Mouse (Mus musculus) neural tube, embryonic 14.5 days (tissue): ENCODE measurements at regions not wholly inside any gene's neighbourhood (a gene's known extent, or its start where the extent isn't known, plus 50 kb on each side); places are given as distances from the start of the nearest gene placed in this dataset.

Experiments used
- ATAC-seq: fragments of 200-750 bp; cut with Nextera tagmentation; 2 replicates; pipeline ENCODE4 v1.8.0; 2017; ENCODE audit warnings: low read depth, mild to moderate bottlenecking, moderate TSS enrichment, moderate library complexity
- H3K27ac ChIP-seq: fragments of 300-500 bp; sonication (generic); 2 replicates; pipeline ENCODE4 v1.5.1; 2014; ENCODE audit warnings: low read depth, mild to moderate bottlenecking, control low read depth, low read length, moderate library complexity, mixed read lengths
- H3K27me3 ChIP-seq: fragments of 300-500 bp; sonication (generic); 2 replicates; pipeline ENCODE4 v1.6.1; 2014; ENCODE audit warnings: low read length; ENCODE audit not compliant: control insufficient read depth, insufficient read depth
- H3K36me3 ChIP-seq: fragments of 300-500 bp; sonication (generic); 2 replicates; pipeline ENCODE4 v1.6.1; 2014; ENCODE audit warnings: low read length, mixed read lengths; ENCODE audit not compliant: control insufficient read depth, insufficient read depth
- H3K4me1 ChIP-seq: fragments of 300-500 bp; sonication (generic); 2 replicates; pipeline ENCODE4 v1.6.1; 2014; ENCODE audit warnings: low read length; ENCODE audit not compliant: control insufficient read depth, insufficient read depth
- H3K4me2 ChIP-seq: fragments of 300-500 bp; sonication (generic); 2 replicates; pipeline ENCODE4 v1.6.1; 2014; ENCODE audit warnings: mild to moderate bottlenecking, low read depth, low read length, control low read depth
- H3K4me3 ChIP-seq: fragments of 300-500 bp; sonication (generic); 2 replicates; pipeline ENCODE4 v1.5.1; 2014; ENCODE audit warnings: low read depth, low read length, control low read depth, mixed read lengths
- H3K9ac ChIP-seq: fragments of 300-500 bp; sonication (generic); replicated peaks from 2 replicates; pipeline ENCODE4 v1.6.1; 2014; ENCODE audit warnings: low read depth, mild to moderate bottlenecking, control low read depth, low read length, mixed read lengths
- H3K9me3 ChIP-seq: fragments of 300-500 bp; sonication (generic); 2 replicates; pipeline ENCODE4 v1.6.1; 2016; ENCODE audit warnings: low read length; ENCODE audit not compliant: control insufficient read depth
- WGBS: fragments of 180-500 bp; shearing (Covaris S2); extraction: QIAGEN DNeasy Blood & Tissue Kit; methylation state at CpG from one replicate; pipeline ENCODE4 v1.1.7; 2014; 5-methylcytosine and 5-hydroxymethylcytosine counted together

DNA sequence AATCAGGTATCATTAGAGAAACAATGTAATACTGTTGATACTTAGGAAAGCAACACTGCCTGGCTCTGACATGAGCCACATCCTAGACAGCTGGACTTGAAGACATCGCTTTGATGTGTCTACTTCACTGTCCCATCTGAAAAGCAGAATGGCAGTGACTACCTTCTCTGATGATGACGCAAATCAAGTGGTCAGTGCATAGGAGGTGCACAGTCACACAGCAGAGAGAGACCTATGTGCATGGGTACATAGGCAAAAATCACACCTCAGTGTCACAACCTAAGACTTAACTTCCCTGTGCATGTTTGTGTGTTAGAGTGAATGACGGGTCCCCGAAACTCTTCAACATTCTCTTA, 195.4 kb upstream of the Paip1 start:
- no peaks in the 10 kb centered on the region for H3K36me3 ChIP-seq
- H3K27me3 ChIP-seq, result no peaks in the 10 kb centered on the region
- H3K9ac ChIP-seq, result no peak overlapping the region
- H3K4me1 ChIP-seq, result no peaks in the 10 kb centered on the region
- no peak overlapping the region for H3K4me2 ChIP-seq
- no peak overlapping the region for H3K27ac ChIP-seq
- no peak overlapping the region for H3K4me3 ChIP-seq
- ATAC-seq, result no peak
- no peaks in the 10 kb centered on the region for H3K9me3 ChIP-seq
- 81% methylated on average over 4 of the region's 4 CpGs for WGBS

DNA sequence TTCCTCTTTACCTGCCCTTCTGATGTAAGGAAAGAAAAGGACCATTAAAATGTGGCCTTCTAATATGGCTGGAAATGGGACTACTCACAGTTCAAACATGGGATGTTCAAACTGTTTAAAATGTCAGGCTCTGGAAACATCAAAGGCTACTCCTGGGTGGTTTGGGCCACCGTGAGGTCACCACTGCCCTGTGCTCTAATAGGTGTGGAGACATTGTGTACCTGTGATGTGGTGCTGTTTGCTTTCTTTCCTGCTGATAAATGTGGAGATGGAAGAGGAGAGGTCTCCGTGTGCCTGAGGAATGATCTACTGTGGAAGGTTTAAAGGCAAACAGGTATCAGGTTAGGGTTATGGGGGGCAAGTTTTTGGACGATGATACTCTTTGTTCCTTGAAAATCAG, 194.5 kb upstream of the Paip1 start:
- no peaks in the 10 kb centered on the region for H3K9me3 ChIP-seq
- H3K27ac ChIP-seq, result no peak overlapping the region
- no peak for ATAC-seq
- H3K9ac ChIP-seq, result no peak overlapping the region
- no peaks in the 10 kb centered on the region for H3K36me3 ChIP-seq
- no peaks in the 10 kb centered on the region for H3K4me1 ChIP-seq
- H3K27me3 ChIP-seq, result no peaks in the 10 kb centered on the region
- no peak overlapping the region for H3K4me3 ChIP-seq
- WGBS, result 78% methylated on average over 3 of the region's 3 CpGs
- no peak overlapping the region for H3K4me2 ChIP-seq

DNA sequence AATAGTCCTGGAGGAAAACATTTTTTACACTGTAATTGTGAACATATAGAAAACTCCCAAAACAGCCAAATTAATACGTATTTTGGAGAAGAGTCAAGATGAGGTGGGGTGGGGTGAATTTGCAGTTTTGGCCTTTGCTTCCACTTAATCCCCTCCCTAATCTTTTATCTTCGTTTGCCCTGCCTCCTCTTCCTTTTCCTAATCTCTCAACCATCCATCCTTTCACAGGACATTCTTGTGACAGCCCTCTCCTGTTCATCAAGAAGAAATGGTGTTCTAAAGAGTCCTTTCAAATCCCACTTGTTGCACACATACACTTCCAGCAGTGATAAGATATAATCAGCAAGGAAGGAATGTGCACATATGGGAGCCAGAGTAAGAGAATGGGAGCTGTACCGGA, 186.0 kb upstream of the Paip1 start:
- 72% methylated on average over 3 of the region's 3 CpGs for WGBS
- no peak for ATAC-seq
- Histone ChIP-seq H3K27ac (no peak overlapping the region), H3K4me2 (no peak overlapping the region), H3K4me3 (no peak overlapping the region), H3K36me3 (no peaks in the 10 kb centered on the region), H3K27me3 (no peaks in the 10 kb centered on the region), H3K9me3 (no peaks in the 10 kb centered on the region), H3K4me1 (no peaks in the 10 kb centered on the region), H3K9ac (no peak overlapping the region)

DNA sequence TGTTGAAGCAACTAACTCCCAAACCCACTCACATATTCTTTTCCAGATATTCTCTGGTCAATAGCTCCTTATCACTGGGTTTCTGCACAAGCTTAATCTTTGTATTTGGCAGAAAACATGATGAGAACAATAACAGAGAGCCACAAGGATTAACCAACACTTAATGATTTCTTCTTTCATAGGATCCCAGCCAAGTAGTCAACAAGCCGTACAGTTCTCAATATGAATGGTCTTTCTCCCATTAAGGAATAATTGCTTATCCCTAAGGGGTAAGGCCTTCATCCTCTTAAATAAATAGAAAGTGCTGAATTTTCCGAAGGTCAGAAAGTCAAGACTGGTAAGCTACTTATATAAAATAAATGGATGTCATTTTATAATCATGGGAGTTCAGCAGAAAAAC, 181.3 kb upstream of the Paip1 start:
- Histone ChIP-seq H3K4me1 (no peaks in the 10 kb centered on the region), H3K9ac (no peak overlapping the region), H3K27me3 (no peaks in the 10 kb centered on the region), H3K4me3 (no peak overlapping the region), H3K4me2 (no peak overlapping the region), H3K27ac (no peak overlapping the region), H3K36me3 (no peaks in the 10 kb centered on the region), H3K9me3 (no peaks in the 10 kb centered on the region)
- WGBS, result 81% methylated on average over 2 of the region's 2 CpGs
- ATAC-seq, result no peak

DNA sequence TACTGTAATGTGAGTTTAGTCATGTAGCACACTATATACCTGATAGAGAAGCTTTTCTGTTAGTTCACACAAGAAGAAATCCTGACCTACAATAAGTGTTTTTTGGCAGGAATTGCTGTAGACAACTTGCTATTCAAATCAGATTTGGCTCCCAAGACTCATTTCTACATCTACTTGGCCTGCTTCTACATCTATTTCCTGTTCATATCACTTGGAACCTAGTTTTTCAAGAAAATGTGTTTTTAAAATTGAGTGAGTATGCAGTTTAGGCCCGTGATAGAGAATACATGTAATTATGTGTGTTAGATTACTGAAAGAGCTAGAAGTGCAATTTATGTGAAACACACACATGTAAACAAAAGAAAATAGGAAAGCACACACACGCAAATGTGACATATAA, 176.4 kb upstream of the Paip1 start:
- Histone ChIP-seq H3K9ac (no peak overlapping the region), H3K4me2 (no peak overlapping the region), H3K9me3 (no peaks in the 10 kb centered on the region), H3K4me1 (no peaks in the 10 kb centered on the region), H3K27ac (no peak overlapping the region), H3K36me3 (no peaks in the 10 kb centered on the region), H3K4me3 (no peak overlapping the region), H3K27me3 (no peaks in the 10 kb centered on the region)
- ATAC-seq, result no peak
- 93% methylated on average over 2 of the region's 2 CpGs for WGBS

DNA sequence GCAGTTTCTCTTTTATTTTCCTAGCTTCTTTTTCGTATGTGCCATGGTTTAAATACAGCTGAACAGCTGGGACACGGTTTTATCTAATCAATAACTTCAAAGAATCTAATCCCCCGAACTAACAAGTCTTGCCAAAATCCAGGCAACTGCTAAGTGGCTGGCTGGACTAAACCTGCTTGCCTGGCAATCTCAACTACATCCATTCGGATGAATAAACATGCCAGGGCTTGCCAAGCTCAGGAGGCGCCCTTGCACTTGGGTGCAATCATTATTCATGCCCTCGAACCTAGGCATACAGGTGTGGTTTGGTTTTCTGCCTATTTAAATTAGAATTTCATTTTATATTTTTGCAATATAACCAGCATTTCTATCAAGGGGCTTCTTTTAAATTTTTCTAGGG, 172.1 kb upstream of the Paip1 start:
- no peak for ATAC-seq
- no peaks in the 10 kb centered on the region for H3K27me3 ChIP-seq
- H3K9me3 ChIP-seq, result no peaks in the 10 kb centered on the region
- no peak overlapping the region for H3K4me3 ChIP-seq
- no peak overlapping the region for H3K9ac ChIP-seq
- no peak overlapping the region for H3K4me2 ChIP-seq
- WGBS, result 74% methylated on average over 6 of the region's 6 CpGs
- no peaks in the 10 kb centered on the region for H3K36me3 ChIP-seq
- H3K4me1 ChIP-seq, result no peaks in the 10 kb centered on the region
- no peak overlapping the region for H3K27ac ChIP-seq

DNA sequence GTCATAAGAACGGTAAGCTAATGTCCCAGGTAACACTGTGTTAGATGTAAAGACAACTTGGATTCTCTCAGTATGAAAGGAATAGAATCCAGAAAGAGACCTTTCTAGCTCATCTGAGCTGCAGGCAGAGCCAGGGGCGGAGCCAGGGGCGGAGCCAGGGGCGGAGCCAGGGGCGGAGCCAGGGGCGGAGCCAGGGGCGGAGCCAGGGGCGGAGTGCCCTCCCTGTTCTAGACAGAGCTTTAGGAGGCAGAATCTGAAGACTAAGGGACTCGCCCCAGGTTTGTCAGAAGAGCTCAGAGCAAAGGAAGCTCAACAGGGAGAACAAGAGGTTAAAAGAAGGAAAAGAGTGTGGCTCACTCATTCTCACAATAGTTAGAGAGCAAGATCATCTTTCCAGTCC, 169.9 kb upstream of the Paip1 start:
- Histone ChIP-seq H3K27ac (no peak overlapping the region), H3K9me3 (no peaks in the 10 kb centered on the region), H3K36me3 (no peaks in the 10 kb centered on the region), H3K27me3 (no peaks in the 10 kb centered on the region), H3K4me1 (no peaks in the 10 kb centered on the region), H3K9ac (no peak overlapping the region), H3K4me3 (no peak overlapping the region), H3K4me2 (no peak overlapping the region)
- ATAC-seq, result no peak
- 66% methylated on average over 9 of the region's 9 CpGs for WGBS

DNA sequence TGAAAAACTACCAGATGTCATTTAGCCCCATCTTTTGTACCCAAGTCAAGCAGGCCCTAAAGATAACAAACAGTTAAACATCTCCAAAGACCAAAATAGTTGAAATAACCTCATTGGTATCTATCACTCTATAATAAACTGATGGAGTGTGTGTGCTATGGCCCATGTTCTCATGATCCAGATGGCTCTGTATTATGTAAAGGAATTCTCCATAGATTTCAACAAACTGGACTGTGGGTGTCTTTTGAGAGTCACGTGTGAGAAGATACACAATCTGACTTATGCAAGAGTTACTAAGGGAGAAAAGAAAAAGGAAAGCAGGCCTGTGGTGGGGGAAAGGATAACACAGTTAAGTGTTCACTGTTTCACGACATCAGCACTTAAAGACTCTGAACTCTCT, 164.8 kb upstream of the Paip1 start:
- no peaks in the 10 kb centered on the region for H3K4me1 ChIP-seq
- 71% methylated on average over 2 of the region's 2 CpGs for WGBS
- H3K27ac ChIP-seq, result no peak overlapping the region
- H3K9ac ChIP-seq, result no peak overlapping the region
- H3K36me3 ChIP-seq, result no peaks in the 10 kb centered on the region
- H3K4me3 ChIP-seq, result no peak overlapping the region
- H3K4me2 ChIP-seq, result no peak overlapping the region
- no peak for ATAC-seq
- no peaks in the 10 kb centered on the region for H3K27me3 ChIP-seq
- H3K9me3 ChIP-seq, result no peaks in the 10 kb centered on the region

DNA sequence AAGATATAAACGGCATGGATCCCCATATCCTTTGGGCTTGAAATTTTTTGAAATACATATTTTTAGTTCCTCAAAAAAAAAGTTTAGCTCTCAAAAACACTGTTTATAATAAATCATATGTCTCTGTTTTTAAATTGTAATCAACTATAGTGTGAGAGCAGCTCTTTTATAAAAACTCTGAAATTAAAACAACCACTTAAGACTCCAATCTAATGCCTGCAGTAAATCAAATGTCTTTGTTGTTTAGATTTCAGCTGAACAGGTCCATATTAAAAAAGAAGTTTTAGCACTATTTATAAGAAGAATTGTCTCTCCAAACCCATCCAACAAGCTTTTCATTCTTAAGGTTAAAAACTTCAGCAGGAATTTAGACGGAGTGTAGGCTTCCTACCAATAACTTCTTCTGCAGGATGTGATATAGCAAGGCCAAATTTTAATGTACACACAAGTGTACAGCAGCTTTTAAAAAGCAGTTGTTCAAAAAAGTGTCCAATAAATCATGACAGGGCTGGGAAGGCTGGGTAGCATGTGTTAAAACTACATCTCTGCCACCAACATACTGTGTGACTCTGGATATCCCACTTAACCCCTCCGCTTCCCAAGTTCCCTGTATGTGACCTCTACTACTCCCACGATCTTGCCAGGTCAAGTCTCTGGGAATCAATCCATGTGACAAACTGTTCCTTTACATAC, 160.6 kb upstream of the Paip1 start:
- no peak overlapping the region for H3K9ac ChIP-seq
- no peak overlapping the region for H3K4me2 ChIP-seq
- ATAC-seq, result no peak
- no peak overlapping the region for H3K27ac ChIP-seq
- H3K9me3 ChIP-seq, result no peaks in the 10 kb centered on the region
- no peaks in the 10 kb centered on the region for H3K4me1 ChIP-seq
- 92% methylated on average over 4 of the region's 4 CpGs for WGBS
- no peak overlapping the region for H3K4me3 ChIP-seq
- H3K27me3 ChIP-seq, result no peaks in the 10 kb centered on the region
- H3K36me3 ChIP-seq, result no peaks in the 10 kb centered on the region

DNA sequence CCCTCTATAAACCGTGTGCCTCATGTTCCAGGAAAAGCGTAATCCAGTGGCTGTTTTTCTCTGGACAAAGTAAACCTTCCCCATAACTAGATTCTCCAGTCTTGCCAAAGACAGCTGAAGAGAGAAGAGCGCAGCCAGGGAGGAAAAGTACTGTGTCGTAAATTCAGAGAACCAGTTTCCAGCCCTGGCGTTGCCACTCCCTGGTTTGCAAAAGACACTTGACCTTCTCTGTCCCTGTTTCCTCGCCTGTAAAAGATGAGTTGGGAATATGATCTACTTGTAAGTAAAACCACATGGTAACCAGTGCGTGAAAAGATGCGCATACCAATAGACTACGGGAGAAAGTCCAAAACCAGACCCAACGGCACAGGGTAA, 160.1 kb upstream of the Paip1 start:
- 86% methylated on average over 10 of the region's 10 CpGs for WGBS
- ATAC-seq, result no peak
- H3K9me3 ChIP-seq, result no peaks in the 10 kb centered on the region

More for the DNA sequence above, 160.1 kb upstream of the Paip1 start:
- H3K4me2 ChIP-seq, result no peak overlapping the region
- no peak overlapping the region for H3K9ac ChIP-seq
- H3K27ac ChIP-seq, result no peak overlapping the region
- no peak overlapping the region for H3K4me3 ChIP-seq
- H3K36me3 ChIP-seq, result no peaks in the 10 kb centered on the region
- H3K4me1 ChIP-seq, result no peaks in the 10 kb centered on the region
- H3K27me3 ChIP-seq, result no peaks in the 10 kb centered on the region
